Mouse (Mus musculus) intestine, postnatal 0 days (tissue): ENCODE results near the gene Smim15. TPM values are rescaled to one million over a fixed set of nuclear protein-coding genes. Genes with fewer than 3 reads are reported as not detected.

Experiments
- ATAC-seq: fragments of 200-750 bp; cut with Nextera tagmentation; 2 replicates; pipeline ENCODE4 v1.8.0; 2017; ENCODE audit warnings: mild to moderate bottlenecking, moderate TSS enrichment, moderate library complexity
- H3K27ac ChIP-seq: fragments of 300-500 bp; sonication (generic); 2 replicates; pipeline ENCODE4 v1.5.1; 2014; ENCODE audit warnings: mild to moderate bottlenecking, low read depth, low read length, moderate library complexity
- H3K27me3 ChIP-seq: fragments of 300-500 bp; sonication (generic); replicated peaks from 2 replicates; pipeline ENCODE4 v1.6.1; 2014; ENCODE audit warnings: low read length, mixed read lengths; ENCODE audit not compliant: control insufficient read depth, insufficient read depth
- H3K36me3 ChIP-seq: fragments of 300-500 bp; sonication (generic); 2 replicates; pipeline ENCODE4 v1.6.1; 2014; ENCODE audit warnings: mild to moderate bottlenecking, moderate library complexity; ENCODE audit not compliant: control insufficient read depth, insufficient read depth
- H3K4me1 ChIP-seq: fragments of 300-500 bp; sonication (generic); replicated peaks from 2 replicates; pipeline ENCODE4 v1.6.1; 2014; ENCODE audit warnings: antibody characterized with exemption, low read length, mixed read lengths; ENCODE audit not compliant: control insufficient read depth, insufficient read depth
- H3K4me2 ChIP-seq: fragments of 300-500 bp; sonication (generic); replicated peaks from 2 replicates; pipeline ENCODE4 v1.6.1; 2014; ENCODE audit warnings: low read depth, mild to moderate bottlenecking, moderate library complexity
- H3K4me3 ChIP-seq: fragments of 300-500 bp; sonication (generic); 2 replicates; pipeline ENCODE4 v1.5.1; 2014; ENCODE audit warnings: low read depth, low read length
- H3K9ac ChIP-seq: fragments of 300-500 bp; sonication (generic); 2 replicates; pipeline ENCODE4 v1.6.1; 2014; ENCODE audit warnings: mild to moderate bottlenecking, low read depth, low read length
- H3K9me3 ChIP-seq: fragments of 300-500 bp; sonication (generic); 2 replicates; pipeline ENCODE4 v1.6.1; 2016; ENCODE audit warnings: mixed run types; ENCODE audit not compliant: control insufficient read depth
- CTCF ChIP-seq: sonication (generic); IDR thresholded peaks from 2 replicates; pipeline ENCODE4 v1.5.1; 2016; ENCODE audit warnings: low read depth, mild to moderate bottlenecking, control low read depth, antibody characterized with exemption, moderate library complexity
- WGBS: fragments of 180-500 bp; shearing (Covaris S2); extraction: QIAGEN DNeasy Blood & Tissue Kit; methylation state at CpG from one replicate; pipeline ENCODE4 v1.1.7; 2014; 5-methylcytosine and 5-hydroxymethylcytosine counted together
- polyA plus RNA-seq: library from polyadenylated mRNA; unstranded; fragments of >200 nt; fragmentation: Nextera tagmentation; extraction: Ambion mirVana; gene quantifications from 2 replicates; pipeline ENCODE4 v1.2.1, GENCODE M21; 2015

Gene Smim15
- polyA plus RNA-seq, 1 experiment from 2014 or later: 33.7 TPM

DNA sequence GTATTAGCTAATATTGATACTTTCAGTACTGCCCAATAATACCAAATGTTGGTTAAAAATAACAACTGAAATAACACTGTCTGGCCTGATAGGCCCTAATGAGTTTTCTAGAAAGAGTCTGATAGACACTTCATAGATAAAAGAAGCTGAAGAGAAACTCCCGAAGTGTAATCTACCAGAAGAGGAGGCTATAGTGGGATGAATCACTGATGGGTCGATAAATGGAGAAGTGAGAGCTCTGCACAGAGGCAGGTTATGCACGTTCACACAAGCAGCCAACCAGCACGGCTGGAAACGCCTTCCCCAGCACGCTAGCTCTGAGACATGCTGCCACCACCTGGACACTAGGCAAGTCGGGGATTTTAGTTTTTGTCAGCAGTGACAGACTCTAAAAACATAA is 2.9 kb upstream of the Smim15 start:
- Histone ChIP-seq H3K36me3 (no peaks in the 10 kb centered on the region), H3K4me2 (no peak overlapping the region), H3K27ac (no peak overlapping the region), H3K27me3 (no peaks in the 10 kb centered on the region), H3K4me3 (no peak overlapping the region), H3K4me1 (0 out of 2 replicates have a peak, but pooled peaks cover 3% of the 10 kb centered on the region), H3K9me3 (no peaks in the 10 kb centered on the region), H3K9ac (no peak overlapping the region)
- ATAC-seq: peak; percentile 34; the same call in 1 of the 2 replicates
- under 1% methylated on average over 7 of the region's 7 CpGs for WGBS
- peak; percentile 82 for TF ChIP-seq CTCF

GRCm38 (mm10) chr13:108043431-108044221 is 620 bp upstream of the Smim15 start:
- Histone ChIP-seq H3K27me3 (no peaks in the 10 kb centered on the region), H3K9me3 (no peaks in the 10 kb centered on the region), H3K4me2 (peak overlapping the region; percentile 90), H3K36me3 (peaks cover 5% of the 10 kb centered on the region), H3K27ac (peak overlapping the region; percentile 92), H3K9ac (peak overlapping the region; percentile 84), H3K4me3 (peak overlapping the region; percentile 98), H3K4me1 (0 out of 2 replicates have a peak, but pooled peaks cover 3% of the 10 kb centered on the region)
- TF ChIP-seq CTCF: peak; percentile 45
- ATAC-seq: 0 out of 2 replicates have a peak, but pooled peaks have one; percentile 3
- 2% methylated on average over 23 of the region's 23 CpGs for WGBS

- Histone ChIP-seq H3K9ac (no peak overlapping the region), H3K4me3 (no peak overlapping the region), H3K9me3 (no peaks in the 10 kb centered on the region), H3K27ac (no peak overlapping the region), H3K27me3 (no peaks in the 10 kb centered on the region), H3K4me2 (peak overlapping the region; percentile 90; the same call in 1 of the 2 replicates), H3K36me3 (peaks cover 5% of the 10 kb centered on the region), H3K4me1 (no peaks in the 10 kb centered on the region)
- no peak for ATAC-seq
- TF ChIP-seq CTCF: no peak
- WGBS: 45% methylated on average over 3 of the region's 3 CpGs
Measured at GRCm38 (mm10) chr13:108045646-108046045, 1.4 kb downstream of the Smim15 start.

DNA sequence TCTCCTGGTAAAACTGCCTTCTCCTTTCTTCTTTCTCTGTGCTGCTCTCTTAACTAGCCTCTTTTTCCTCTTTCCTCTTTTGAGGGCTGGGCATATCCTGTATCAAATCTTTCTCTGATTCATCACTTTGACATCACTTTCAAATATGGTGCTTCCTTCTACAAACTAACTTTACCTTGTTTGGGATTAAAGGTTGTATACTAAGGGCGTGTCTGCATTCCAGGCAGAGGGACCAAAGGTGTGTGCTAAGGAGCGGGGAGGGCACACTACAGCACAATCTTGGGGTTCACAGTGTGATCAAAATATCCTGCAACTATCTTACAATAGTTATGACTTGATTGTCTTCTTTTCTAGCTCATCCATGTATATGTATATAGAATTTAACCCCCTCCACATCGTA is 1.8 kb downstream of the Smim15 start:
- H3K27me3 ChIP-seq: no peaks in the 10 kb centered on the region
- peak overlapping the region; percentile 90; the same call in 1 of the 2 replicates for H3K4me2 ChIP-seq
- H3K9me3 ChIP-seq: no peaks in the 10 kb centered on the region
- no peak overlapping the region for H3K4me3 ChIP-seq
- H3K36me3 ChIP-seq: peaks cover 5% of the 10 kb centered on the region
- ATAC-seq: peak; percentile 63
- H3K27ac ChIP-seq: no peak overlapping the region
- H3K4me1 ChIP-seq: no peaks in the 10 kb centered on the region
- WGBS: 59% methylated on average over 3 of the region's 3 CpGs
- no peak for TF ChIP-seq CTCF
- no peak overlapping the region for H3K9ac ChIP-seq

- H3K4me3 ChIP-seq: no peak overlapping the region
- H3K27ac ChIP-seq: no peak overlapping the region
- no peaks in the 10 kb centered on the region for H3K4me1 ChIP-seq
- no peak overlapping the region for H3K9ac ChIP-seq
- peaks cover 5% of the 10 kb centered on the region for H3K36me3 ChIP-seq
- ATAC-seq: no peak
- TF ChIP-seq CTCF: no peak
- 53% methylated on average over 6 of the region's 6 CpGs for WGBS
- no peaks in the 10 kb centered on the region for H3K9me3 ChIP-seq
- H3K4me2 ChIP-seq: no peak overlapping the region
- no peaks in the 10 kb centered on the region for H3K27me3 ChIP-seq
Measured at GRCm38 (mm10) chr13:108046891-108047290, 2.6 kb downstream of the Smim15 start.

DNA sequence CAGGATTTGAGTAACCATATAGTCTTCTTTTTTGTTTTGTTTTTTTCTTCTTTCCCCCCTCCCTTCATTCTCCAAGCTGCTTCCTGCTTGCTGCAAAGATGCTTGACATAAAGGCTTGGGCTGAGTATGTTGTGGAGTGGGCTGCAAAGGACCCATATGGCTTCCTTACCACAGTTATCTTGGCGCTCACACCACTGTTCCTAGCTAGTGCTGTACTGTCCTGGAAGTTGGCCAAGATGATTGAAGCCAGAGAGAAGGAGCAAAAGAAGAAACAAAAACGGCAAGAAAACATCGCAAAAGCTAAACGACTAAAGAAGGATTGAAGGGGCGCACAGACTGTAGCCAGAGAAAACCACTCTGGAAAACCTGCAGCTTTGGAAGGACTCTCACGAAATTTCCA is 3.1 kb downstream of the Smim15 start:
- H3K27ac ChIP-seq: no peak overlapping the region
- TF ChIP-seq CTCF: no peak
- H3K36me3 ChIP-seq: peaks cover 5% of the 10 kb centered on the region
- no peak overlapping the region for H3K9ac ChIP-seq
- no peaks in the 10 kb centered on the region for H3K27me3 ChIP-seq
- no peaks in the 10 kb centered on the region for H3K9me3 ChIP-seq
- no peak overlapping the region for H3K4me2 ChIP-seq
- no peak overlapping the region for H3K4me3 ChIP-seq
- 70% methylated on average over 6 of the region's 6 CpGs for WGBS
- H3K4me1 ChIP-seq: no peaks in the 10 kb centered on the region
- ATAC-seq: no peak
